In genomic region chr3:129503781-129504180, GRCm38 (mm10) we compare ENCODE assay signal across 29 mouse cellular contexts. TPM values are rescaled to one million over a fixed set of nuclear protein-coding genes. Genes with fewer than 3 reads are reported as not detected.
DNase-seq lines count a peak whose midpoint lies in the region; ATAC-seq lines count a peak whose summit lies in the region.
"Had no signal": no experiment of that assay in that cellular context is flagged by ENCODE, and none has a peak within 500 bp of the region (broad histone marks: within the 10 kb centered on the region; RNA-seq: fewer than 3 reads in every experiment).

No protein-coding gene starts in this region.

- no peak overlapping the region for H3K4me3 ChIP-seq in kidney, embryonic 14.5 days (ENCODE audit: low read length)
- no peak overlapping the region for H3K4me3 ChIP-seq in midbrain, embryonic 13.5 days (replicated peaks)
- H3K4me3 ChIP-seq in hindbrain, embryonic 14.5 days (replicated peaks; ENCODE audit: low read length), result no peak overlapping the region
- H3K4me3 ChIP-seq: forebrain, embryonic 13.5 days; heart, adult 2 months; heart, embryonic 13.5 days; hindbrain, embryonic 10.5 days; intestine, embryonic 15.5 days; myocyte; neural tube, embryonic 12.5 days; stomach, embryonic 15.5 days had no signal

- WGBS in kidney, embryonic 14.5 days, result 66% methylated on average over 7 of the region's 7 CpGs
- 89% methylated on average over 7 of the region's 7 CpGs for WGBS in midbrain, embryonic 13.5 days
- WGBS in hindbrain, embryonic 14.5 days, result 93% methylated on average over 7 of the region's 7 CpGs

- H3K27ac ChIP-seq in kidney, embryonic 14.5 days (ENCODE audit: low read depth, low read length), result no peak overlapping the region
- no peak overlapping the region for H3K27ac ChIP-seq in midbrain, embryonic 13.5 days
- no peak overlapping the region for H3K27ac ChIP-seq in hindbrain, embryonic 14.5 days
- H3K27ac ChIP-seq: forebrain, embryonic 13.5 days; heart, adult 2 months; heart, embryonic 13.5 days; hindbrain, embryonic 10.5 days; hindbrain, postnatal 0 days; intestine, embryonic 15.5 days; liver, embryonic 14.5 days; neural tube, embryonic 12.5 days; stomach, embryonic 15.5 days had no signal

- DNase-seq in cerebellum, postnatal 4 days (ENCODE audit: low spot score in 2 of 2), result no peak
- DNase-seq in kidney, adult 11 months, result peak; percentile 80
- DNase-seq in kidney, postnatal 14 days, result peak; percentile 71
- DNase-seq in right cerebral cortex, postnatal 25 days, result no peak
- no peak for DNase-seq in hindbrain, embryonic 14.5 days (ENCODE audit: low spot score)
- DNase-seq: adrenal gland, adult 2 months; adrenal gland, postnatal 36 days; cerebellum, adult 2 months; cerebellum, postnatal 14 days; gastrocnemius, postnatal 25 days; heart, adult 2 months; heart, postnatal 10 days; liver; lung, embryonic 14.5 days had no signal

- no peak overlapping the region for H3K9ac ChIP-seq in kidney, embryonic 14.5 days (ENCODE audit: low read depth, low read length)
- no peak overlapping the region for H3K9ac ChIP-seq in midbrain, embryonic 13.5 days (replicated peaks)
- no peak overlapping the region for H3K9ac ChIP-seq in hindbrain, embryonic 14.5 days
- H3K9ac ChIP-seq: forebrain, embryonic 13.5 days; heart, embryonic 13.5 days; intestine, embryonic 15.5 days; liver, embryonic 14.5 days; lung, embryonic 14.5 days; neural tube, embryonic 12.5 days; stomach, embryonic 15.5 days had no signal

- no peak overlapping the region for H3K4me2 ChIP-seq in kidney, embryonic 14.5 days (replicated peaks; ENCODE audit: low read depth, low read length)
- H3K4me2 ChIP-seq in midbrain, embryonic 13.5 days (replicated peaks), result no peak overlapping the region
- no peak overlapping the region for H3K4me2 ChIP-seq in hindbrain, embryonic 14.5 days (replicated peaks)
- H3K4me2 ChIP-seq: forebrain, embryonic 13.5 days; heart, embryonic 13.5 days; intestine, embryonic 15.5 days; lung, embryonic 14.5 days; midbrain, embryonic 11.5 days; neural tube, embryonic 12.5 days; stomach, embryonic 15.5 days had no signal

- no peaks in the 10 kb centered on the region for H3K9me3 ChIP-seq in kidney, embryonic 14.5 days (ENCODE audit: control insufficient read depth, low read length)
- no peaks in the 10 kb centered on the region for H3K9me3 ChIP-seq in midbrain, embryonic 13.5 days
- H3K9me3 ChIP-seq in hindbrain, embryonic 14.5 days (ENCODE audit: control insufficient read depth, low read length), result no peaks in the 10 kb centered on the region
- H3K9me3 ChIP-seq: forebrain, embryonic 13.5 days; heart, embryonic 13.5 days; hindbrain, embryonic 10.5 days; intestine, embryonic 15.5 days; neural tube, embryonic 12.5 days; stomach, embryonic 15.5 days had no signal

- peak; percentile 31; the same call in 1 of the 2 replicates for ATAC-seq in cerebellum, adult (ENCODE audit: insufficient number of reproducible peaks, low FRiP score, low TSS enrichment)
- peak; percentile 43; the same call in 1 of the 2 replicates for ATAC-seq in kidney, embryonic 14.5 days (ENCODE audit: low FRiP score, low TSS enrichment)
- ATAC-seq in midbrain, embryonic 13.5 days, result no peak
- ATAC-seq in hindbrain, embryonic 14.5 days (ENCODE audit: low FRiP score), result no peak
- ATAC-seq: activated CD4-positive, CD25-positive, alpha-beta regulatory T cell, adult 4 months; forebrain, embryonic 13.5 days; hindbrain, postnatal 0 days; intestine, embryonic 15.5 days had no signal

- H3K4me1 ChIP-seq in kidney, embryonic 14.5 days (ENCODE audit: control insufficient read depth, insufficient read depth, low read length), result no peaks in the 10 kb centered on the region
- H3K4me1 ChIP-seq in midbrain, embryonic 13.5 days (replicated peaks), result no peaks in the 10 kb centered on the region
- H3K4me1 ChIP-seq in hindbrain, embryonic 14.5 days (replicated peaks; ENCODE audit: control insufficient read depth, insufficient read depth, low read length), result no peaks in the 10 kb centered on the region
- H3K4me1 ChIP-seq: forebrain, embryonic 13.5 days; heart, embryonic 13.5 days; hindbrain, embryonic 10.5 days; intestine, embryonic 15.5 days; neural tube, embryonic 12.5 days; stomach, embryonic 15.5 days had no signal

- H3K27me3 ChIP-seq in kidney, embryonic 14.5 days (ENCODE audit: control insufficient read depth, insufficient read depth, low read length), result no peaks in the 10 kb centered on the region
- H3K27me3 ChIP-seq in midbrain, embryonic 13.5 days, result no peaks in the 10 kb centered on the region
- no peaks in the 10 kb centered on the region for H3K27me3 ChIP-seq in hindbrain, embryonic 14.5 days (ENCODE audit: control insufficient read depth, insufficient read depth, low read length)
- H3K27me3 ChIP-seq: CH12.LX; forebrain, embryonic 13.5 days; heart, embryonic 13.5 days; intestine, embryonic 15.5 days; neural tube, embryonic 12.5 days; stomach, embryonic 15.5 days had no signal

- no peaks in the 10 kb centered on the region for H3K36me3 ChIP-seq in kidney, embryonic 14.5 days (ENCODE audit: control insufficient read depth, insufficient read depth, low read length)
- no peaks in the 10 kb centered on the region for H3K36me3 ChIP-seq in midbrain, embryonic 13.5 days
- no peaks in the 10 kb centered on the region for H3K36me3 ChIP-seq in hindbrain, embryonic 14.5 days (replicated peaks; ENCODE audit: control insufficient read depth, insufficient read depth)
- H3K36me3 ChIP-seq: heart, embryonic 13.5 days; hindbrain, embryonic 10.5 days; intestine, embryonic 15.5 days; neural tube, embryonic 12.5 days; stomach, embryonic 15.5 days had no signal

RNA-seq across cellular contexts. Expression of gene Elovl6, which starts 28.4 kb away (rescaled TPM):
- polyA plus RNA-seq in kidney, embryonic 14.5 days (2014; fragmentation: Nextera tagmentation; extraction: Ambion mirVana), result 38.9 and 50.4 TPM in 2 replicates
- polyA plus RNA-seq in midbrain, embryonic 13.5 days (2015; fragmentation: Nextera tagmentation; extraction: Ambion mirVana), result 31.2 and 33.6 TPM in 2 replicates
- 27.5 and 39.5 TPM in 2 replicates for polyA plus RNA-seq in hindbrain, embryonic 14.5 days (2014; fragmentation: Nextera tagmentation; extraction: Ambion mirVana)

Comparison
In these comparisons a context has a peak if more than half of its experiments do, and no peak if none do; other contexts are left out.
1. ATAC-seq: peak in cerebellum, adult (single experiment) and kidney, embryonic 14.5 days (single experiment); none in midbrain, embryonic 13.5 days (single experiment) and hindbrain, embryonic 14.5 days (single experiment).
2. DNase-seq: peak in kidney, adult 11 months (single experiment) and kidney, postnatal 14 days (single experiment); none in cerebellum, postnatal 4 days (0 of 2), right cerebral cortex, postnatal 25 days (single experiment) and hindbrain, embryonic 14.5 days (single experiment).